Mouse (Mus musculus) mouse trophoblast stem cell (cell line): Measurements from ENCODE around the gene Ptpn7.
"Not testable (repeated sequence)": the region's sequence is repeated elsewhere in the genome, so short reads cannot be mapped to it uniquely, and the experiment has no call there.

Experiments
- in situ Hi-C, 2 experiments: fragments of 300-500 bp; cut with MseI, MboI; formaldehyde crosslinking; loops; 2 replicates in 1 of 2; 3 replicates in 1 of 2; pipeline ENCODE4 v1.15.1; 2025

Gene Ptpn7

DNA sequence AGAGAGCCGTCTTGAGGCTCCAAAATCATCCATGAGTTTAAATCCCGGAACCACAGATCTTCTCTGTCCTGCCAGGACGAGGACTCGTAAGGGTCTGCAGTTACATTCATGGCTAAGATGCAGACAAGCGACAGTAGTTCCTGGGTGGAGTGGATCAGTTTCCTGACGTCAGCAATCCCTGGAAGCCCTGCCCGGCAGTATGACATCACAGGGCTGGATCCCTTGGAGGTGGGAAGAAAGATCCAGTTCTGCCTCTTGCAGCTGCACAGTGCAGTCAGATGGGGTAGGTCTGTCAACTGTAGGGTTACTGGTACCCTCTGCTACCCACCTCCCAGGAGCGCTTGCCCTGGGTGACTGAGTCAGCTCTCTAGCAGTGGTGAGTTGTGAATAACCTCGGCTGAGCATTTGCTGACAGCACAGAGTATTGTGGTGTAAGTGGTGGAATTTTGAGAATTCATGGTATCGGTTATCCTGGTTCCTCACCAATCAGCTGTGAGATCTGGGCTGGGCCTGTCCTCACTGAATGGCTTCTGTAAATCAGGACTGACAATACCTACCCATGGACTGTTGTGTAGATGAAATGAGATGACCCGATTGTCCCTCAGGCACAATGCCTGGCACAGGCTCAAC is 51.6 kb downstream of the Ptpn7 start:
- in situ Hi-C loops: no loop called here

DNA sequence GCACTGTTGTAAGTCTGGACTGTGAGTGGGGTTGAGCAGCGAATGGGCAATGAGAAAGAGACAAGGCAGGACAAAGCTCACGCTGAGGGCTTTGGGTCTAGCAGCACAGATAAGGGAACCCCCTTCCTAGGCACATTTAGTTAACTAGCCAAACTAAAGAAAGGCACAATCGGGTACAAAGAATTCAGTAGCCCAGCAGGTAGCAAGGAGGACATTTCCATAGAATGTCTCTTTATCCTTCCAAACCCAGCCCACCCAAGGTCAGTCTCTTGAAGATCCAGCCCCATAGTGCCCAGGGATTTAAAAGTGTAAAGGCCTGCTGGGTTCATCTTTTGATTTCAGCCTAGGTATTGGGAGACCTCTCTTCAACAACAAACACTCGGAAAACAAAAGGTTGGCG is 53.4 kb downstream of the Ptpn7 start:
- in situ Hi-C loops: loop anchor here in 1 of 2 experiments (5.0 kb wide), 1 partner anchor 66 kb away; no protein-coding TSS in a partner anchor

DNA sequence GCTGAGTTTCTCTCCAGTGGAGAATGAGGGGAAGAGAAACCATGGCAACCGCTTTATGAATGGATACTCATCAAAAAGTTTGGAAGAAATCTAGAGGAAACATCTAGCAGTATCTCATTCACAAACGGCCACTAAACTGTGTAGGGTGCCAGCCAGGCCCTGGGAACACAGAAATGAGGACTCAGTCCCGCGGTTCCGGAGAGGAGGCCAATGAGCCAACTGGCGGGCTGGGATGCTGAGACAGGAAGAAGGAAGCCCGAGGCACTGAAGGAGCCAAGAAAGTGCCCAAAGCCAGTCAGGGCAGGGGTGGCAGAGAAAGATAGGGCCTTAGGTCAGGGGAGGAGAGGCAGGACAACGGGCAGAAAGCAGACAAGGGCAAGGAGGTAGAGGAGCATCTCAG is 53.9 kb downstream of the Ptpn7 start:
- in situ Hi-C loops: loop anchor here in 1 of 2 experiments (5.0 kb wide), 1 partner anchor 66 kb away; no protein-coding TSS in a partner anchor

DNA sequence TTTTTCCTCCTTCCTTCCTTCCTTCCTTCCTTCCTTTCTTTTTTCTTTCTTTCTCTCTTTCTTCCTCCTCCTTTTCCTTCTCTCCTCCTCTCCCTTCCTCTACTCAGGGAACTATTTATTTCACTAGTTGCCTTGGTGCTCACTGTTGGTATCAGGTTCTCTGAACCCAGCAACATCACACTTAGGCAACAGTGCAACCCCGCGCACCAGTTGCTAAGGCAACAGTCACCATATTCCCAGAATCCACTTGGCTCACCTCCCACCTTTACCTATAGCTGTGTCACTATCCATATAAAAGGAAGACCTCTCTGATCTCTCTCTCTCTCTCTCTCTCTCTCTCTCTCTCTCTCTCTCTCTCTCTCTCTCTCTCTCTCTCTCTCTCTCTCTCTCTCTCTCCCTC is 54.5 kb downstream of the Ptpn7 start:
- in situ Hi-C loops: loop anchor here in 1 of 2 experiments (5.0 kb wide), 1 partner anchor 65 kb away; no protein-coding TSS in a partner anchor

DNA sequence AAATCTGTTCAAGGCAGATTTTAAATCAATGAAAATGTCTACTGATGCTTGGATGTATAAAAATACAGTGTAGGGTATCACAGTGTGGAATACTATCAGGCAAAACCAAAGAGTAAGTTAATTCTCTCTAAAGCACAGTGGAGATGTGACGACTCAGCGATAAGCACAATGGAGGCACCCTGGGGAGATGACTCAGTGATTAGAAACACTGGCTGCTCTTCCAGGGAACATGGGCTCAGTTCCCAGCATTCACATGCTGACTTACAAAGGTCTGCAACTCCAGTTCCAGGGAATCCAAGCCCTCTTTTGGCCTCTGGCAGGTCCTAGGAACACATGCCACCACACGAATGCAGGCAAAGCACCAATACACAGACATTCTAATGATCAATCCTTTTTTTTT is 55.7 kb downstream of the Ptpn7 start:
- in situ Hi-C loops: loop anchor here in 1 of 2 experiments (5.0 kb wide), 1 partner anchor 64 kb away; no protein-coding TSS in a partner anchor

DNA sequence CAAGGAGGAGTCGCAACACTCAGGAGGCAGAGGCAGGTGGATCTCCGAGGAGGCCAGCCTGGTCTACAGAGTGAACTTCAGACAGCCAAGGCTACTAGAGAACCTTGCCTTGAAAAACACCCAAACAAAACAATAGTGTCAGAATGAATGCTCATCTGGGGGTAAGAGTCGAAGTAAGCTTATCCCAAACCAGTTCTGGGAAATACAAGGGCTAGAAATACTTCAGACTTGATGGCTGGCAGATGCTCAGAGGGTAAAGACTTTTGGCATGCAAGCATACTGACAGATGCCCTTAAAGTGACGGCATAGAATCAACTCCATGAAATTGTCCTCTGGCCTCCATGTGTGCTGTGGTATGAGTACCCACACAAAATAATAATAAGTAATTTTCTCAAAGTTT is 56.7 kb downstream of the Ptpn7 start:
- in situ Hi-C loops: loop anchor here in 1 of 2 experiments (5.0 kb wide), 1 partner anchor 63 kb away; no protein-coding TSS in a partner anchor

DNA sequence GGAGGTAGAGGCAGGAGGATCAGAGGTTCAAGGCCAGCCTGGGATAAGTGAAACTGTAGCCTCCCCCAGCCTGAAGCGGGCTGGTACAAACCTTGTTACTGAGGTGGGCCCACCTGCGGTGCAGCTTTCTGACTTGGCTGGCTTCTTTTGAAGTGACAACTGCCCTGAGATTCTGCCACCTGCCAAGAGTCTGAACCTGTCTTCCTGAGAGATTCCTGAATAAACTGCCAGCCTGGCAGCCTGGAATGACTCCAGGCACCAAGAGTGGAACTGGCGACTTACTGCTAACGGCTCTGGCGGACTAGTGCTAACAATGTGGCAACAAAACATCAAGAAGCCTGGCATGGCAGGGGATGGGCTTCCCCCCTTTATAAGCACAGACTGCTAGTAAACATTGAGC is 61.8 kb downstream of the Ptpn7 start:
- in situ Hi-C loops: not testable (repeated sequence)
